ENCODE assay signal across 9 mouse cellular contexts in the genomic region with DNA sequence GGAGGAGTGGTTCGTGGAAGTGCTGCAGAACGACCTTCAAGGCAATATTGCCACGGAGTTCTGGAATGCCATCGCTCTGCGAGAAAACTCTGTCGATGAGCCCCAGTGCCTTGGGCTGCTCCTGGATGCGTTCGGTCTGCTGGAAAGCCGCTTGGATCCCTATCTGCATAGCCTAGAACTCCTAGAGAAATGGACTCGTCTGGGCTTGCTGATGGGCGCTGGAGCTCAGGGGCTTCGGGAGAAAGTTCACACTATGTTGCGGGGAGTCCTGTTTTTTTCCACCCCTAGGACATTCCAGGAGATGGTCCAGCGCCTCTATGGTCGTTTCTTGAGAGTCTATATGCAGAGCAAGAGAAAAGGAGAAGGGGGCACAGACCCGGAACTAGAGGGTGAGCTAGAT. TPM values are rescaled to one million over a fixed set of nuclear protein-coding genes. Genes with fewer than 3 reads are reported as not detected.
A peak's percentile ranks its signal among the peaks of the same experiment; 100 is the strongest.
DNase-seq lines count a peak whose midpoint lies in the region; ATAC-seq and TF ChIP-seq lines count a peak whose summit lies in the region.
"Had no signal": no experiment of that assay in that cellular context is flagged by ENCODE, and none has a peak within 500 bp of the region (broad histone marks: within the 10 kb centered on the region; RNA-seq: fewer than 3 reads in every experiment).

No protein-coding gene starts in this region.

- H3K4me1 ChIP-seq in heart, embryonic 14.5 days (ENCODE audit: control insufficient read depth in 2 of 2, insufficient read depth in 2 of 2, low read length in 2 of 2): peaks cover 12 to 22% of the 10 kb centered on the region in 2 experiments
- peaks cover 0 to 15% of the 10 kb centered on the region in 2 experiments; a peak in 3 of 4 replicates for H3K4me1 ChIP-seq in MEL (ENCODE audit: control insufficient read depth in 1 of 2, insufficient read depth in 2 of 2, low read length in 2 of 2)
- peaks cover 17% of the 10 kb centered on the region for H3K4me1 ChIP-seq in heart, postnatal 0 days (ENCODE audit: control insufficient read depth, insufficient read depth)
- H3K4me1 ChIP-seq in midbrain, embryonic 10.5 days: peaks cover 30% of the 10 kb centered on the region

- peak overlapping the region; percentile 75 to 87 for H3K4me3 ChIP-seq in heart, embryonic 14.5 days (ENCODE audit: control insufficient read depth in 1 of 2, insufficient read depth in 1 of 2, low read depth in 1 of 2, low read length in 2 of 2)
- peak overlapping the region; percentile 65 to 78 for H3K4me3 ChIP-seq in MEL (ENCODE audit: control insufficient read depth in 1 of 2, insufficient read depth in 1 of 2, low read depth in 2 of 2, low read length in 2 of 2)
- peak overlapping the region; percentile 80 for H3K4me3 ChIP-seq in heart, postnatal 0 days (ENCODE audit: low read depth, low read length)
- peak overlapping the region; percentile 94 for H3K4me3 ChIP-seq in midbrain, embryonic 10.5 days

- peak overlapping the region; percentile 91 for H3K9ac ChIP-seq in heart, embryonic 14.5 days (ENCODE audit: low read length)
- H3K9ac ChIP-seq in MEL (ENCODE audit: control insufficient read depth, low read depth, low read length, poor library complexity, severe bottlenecking): peak overlapping the region; percentile 82
- H3K9ac ChIP-seq in heart, postnatal 0 days (replicated peaks; ENCODE audit: low read depth, low read length): peak overlapping the region; percentile 67

- H3K27ac ChIP-seq in heart, embryonic 14.5 days (replicated peaks in 1 of 2; ENCODE audit: control insufficient read depth in 1 of 2, insufficient read depth in 1 of 2, low read depth in 2 of 2, low read length in 2 of 2): no peak overlapping the region
- no peak overlapping the region for H3K27ac ChIP-seq in MEL (ENCODE audit: control insufficient read depth, low read depth, low read length)
- H3K27ac ChIP-seq in heart, postnatal 0 days (ENCODE audit: low read depth): peak overlapping the region; percentile 87
- H3K27ac ChIP-seq in midbrain, embryonic 10.5 days (replicated peaks): peak overlapping the region; percentile 90

- 24% methylated on average over 16 of the region's 16 CpGs for WGBS in heart, embryonic 14.5 days
- WGBS in heart, postnatal 0 days: 24% methylated on average over 16 of the region's 16 CpGs
- 43% methylated on average over 16 of the region's 16 CpGs for WGBS in midbrain, embryonic 10.5 days

- TF ChIP-seq POLR2A in MEL (IDR thresholded peaks at IDR 0.05; ENCODE audit: control insufficient read depth in 1 of 2, insufficient read depth in 1 of 2, low read depth in 1 of 2, low read length in 2 of 2, poor library complexity in 1 of 2): no peak

- no peak for ATAC-seq in heart, embryonic 14.5 days (ENCODE audit: insufficient number of reproducible peaks, insufficient read depth, low FRiP score, low read depth)
- no peak for ATAC-seq in heart, postnatal 0 days (ENCODE audit: insufficient read depth, low read depth)

- no peak for DNase-seq in heart, postnatal 4 days
- no peak for DNase-seq in MEL (ENCODE audit: low read depth, low spot score)
- no peak for DNase-seq in heart, postnatal 0 days (ENCODE audit: low spot score)
- DNase-seq in midbrain, embryonic 10.5 days (ENCODE audit: low spot score): no peak
- no peak for DNase-seq in urinary bladder, adult 18-20 months (ENCODE audit: low spot score in 2 of 2)
- no peak for DNase-seq in adrenal gland, postnatal 10 days
- DNase-seq in left cerebral cortex, adult 8-10 months (ENCODE audit: low spot score in 2 of 2): no peak

- H3K4me2 ChIP-seq in heart, embryonic 14.5 days (ENCODE audit: low read length): peak overlapping the region; percentile 92
- peak overlapping the region; percentile 85 for H3K4me2 ChIP-seq in heart, postnatal 0 days (ENCODE audit: low read depth, low read length)

- H3K9me3 ChIP-seq in heart, embryonic 14.5 days (ENCODE audit: control insufficient read depth, low read length): no peaks in the 10 kb centered on the region
- H3K9me3 ChIP-seq in MEL (replicated peaks; ENCODE audit: insufficient read depth, low read length): no peaks in the 10 kb centered on the region
- H3K9me3 ChIP-seq in heart, postnatal 0 days (replicated peaks; ENCODE audit: control insufficient read depth, low read length): no peaks in the 10 kb centered on the region
- H3K9me3 ChIP-seq in midbrain, embryonic 10.5 days (replicated peaks): no peaks in the 10 kb centered on the region

- H3K36me3 ChIP-seq in heart, embryonic 14.5 days (ENCODE audit: control insufficient read depth, insufficient read depth, low read length): peaks cover 79% of the 10 kb centered on the region
- H3K36me3 ChIP-seq in MEL (ENCODE audit: control insufficient read depth in 1 of 2, insufficient read depth in 2 of 2, low read length in 2 of 2): peaks cover 1 to 16% of the 10 kb centered on the region in 2 experiments
- peaks cover 61% of the 10 kb centered on the region for H3K36me3 ChIP-seq in heart, postnatal 0 days (replicated peaks; ENCODE audit: control insufficient read depth, insufficient read depth, low read length)
- peaks cover 81% of the 10 kb centered on the region for H3K36me3 ChIP-seq in midbrain, embryonic 10.5 days

- no peak for TF ChIP-seq EP300 in MEL (IDR thresholded peaks at IDR 0.05; ENCODE audit: low read depth in 1 of 2, low read length in 2 of 2)
- TF ChIP-seq EP300 in heart, postnatal 0 days (IDR thresholded peaks at IDR 0.05; ENCODE audit: low read depth): no peak

- no peaks in the 10 kb centered on the region for H3K27me3 ChIP-seq in heart, embryonic 14.5 days (ENCODE audit: control insufficient read depth, insufficient read depth, low read length)
- H3K27me3 ChIP-seq in MEL (ENCODE audit: control insufficient read depth in 1 of 2, insufficient read depth in 2 of 2, low read length in 2 of 2): no peaks in the 10 kb centered on the region
- no peaks in the 10 kb centered on the region for H3K27me3 ChIP-seq in heart, postnatal 0 days (ENCODE audit: control insufficient read depth, insufficient read depth, low read length)
- H3K27me3 ChIP-seq in midbrain, embryonic 10.5 days (ENCODE audit: low read depth, poor library complexity, severe bottlenecking): no peaks in the 10 kb centered on the region
- H3K27me3 ChIP-seq: Patski had no signal

- H3K79me2 ChIP-seq in MEL (ENCODE audit: control insufficient read depth, insufficient read depth, low read length, poor library complexity): peaks cover 26% of the 10 kb centered on the region

- TF ChIP-seq RAD21 in MEL (IDR thresholded peaks at IDR 0.05; ENCODE audit: low read depth, low read length): no peak

- no peak for TF ChIP-seq CTCF in MEL (IDR thresholded peaks at IDR 0.05 in 2 of 3, conservative IDR thresholded peaks at IDR 0.05 in 1 of 3; ENCODE audit: control insufficient read depth in 1 of 3, insufficient read depth in 1 of 3, low read depth in 2 of 3, low read length in 3 of 3, poor library complexity in 1 of 3, severe bottlenecking in 1 of 3)
- TF ChIP-seq CTCF in heart, postnatal 0 days (IDR thresholded peaks at IDR 0.05; ENCODE audit: low read depth): no peak

RNA-seq across cellular contexts. Expression of gene Anapc2, which starts 0.7 kb away (rescaled TPM):
- polyA plus RNA-seq in heart, embryonic 14.5 days (2014; fragmentation: Nextera tagmentation; extraction: Ambion mirVana): 70.2 and 71.3 TPM in 2 replicates
- total RNA-seq in heart, postnatal 4 days (2021): 10 to 100 TPM; 49.7 to 53.1 TPM
- 9.8 and 10.3 TPM in 2 replicates for total RNA-seq in MEL (2012; rRNA removed)
- polyA plus RNA-seq in MEL (2012; ENCODE audit: insufficient read depth in 1 of 2, insufficient read length in 2 of 2, low read depth in 1 of 2, low replicate concordance in 2 of 2, missing spikeins in 1 of 2): 10 to 100 TPM in 1 of 2 experiments, not detected in 1; 67.0 TPM
- total RNA-seq in heart, postnatal 0 days (2014; rRNA removed; ENCODE audit: low replicate concordance): 31.4 and 48.6 TPM in 2 replicates
- polyA plus RNA-seq in heart, postnatal 0 days (2015; fragmentation: Nextera tagmentation; extraction: Ambion mirVana): 41.0 and 46.5 TPM in 2 replicates
- polyA plus RNA-seq in midbrain, embryonic 10.5 days (2016; fragmentation: Nextera tagmentation; extraction: Ambion mirVana): 141 and 153 TPM in 2 replicates
- 10 to 100 TPM; 61.0 to 73.1 TPM for total RNA-seq in adrenal gland, postnatal 10 days (2021)
- 100 to 1,000 TPM in 2 of 4 experiments, 10 to 100 TPM in 2; 88.6 to 111 (median 96.9) TPM for total RNA-seq in left cerebral cortex, adult 8-10 months (2022)

RNA-seq across cellular contexts. Expression of gene Ssna1, which starts 0.8 kb away (rescaled TPM):
- polyA plus RNA-seq in heart, embryonic 14.5 days (2014; fragmentation: Nextera tagmentation; extraction: Ambion mirVana): 150 and 163 TPM in 2 replicates
- total RNA-seq in heart, postnatal 4 days (2021): 10 to 100 TPM; 60.0 to 62.0 TPM
- 194 and 226 TPM in 2 replicates for total RNA-seq in MEL (2012; rRNA removed)
- polyA plus RNA-seq in MEL (2012; ENCODE audit: insufficient read depth in 1 of 2, insufficient read length in 2 of 2, low read depth in 1 of 2, low replicate concordance in 2 of 2, missing spikeins in 1 of 2): 100 to 1,000 TPM in 1 of 2 experiments, not detected in 1; 158 TPM
- 58.9 and 110 TPM in 2 replicates for total RNA-seq in heart, postnatal 0 days (2014; rRNA removed; ENCODE audit: low replicate concordance)
- polyA plus RNA-seq in heart, postnatal 0 days (2015; fragmentation: Nextera tagmentation; extraction: Ambion mirVana): 111 and 117 TPM in 2 replicates
- polyA plus RNA-seq in midbrain, embryonic 10.5 days (2016; fragmentation: Nextera tagmentation; extraction: Ambion mirVana): 243 and 252 TPM in 2 replicates
- 10 to 100 TPM; 48.0 to 52.2 TPM for total RNA-seq in adrenal gland, postnatal 10 days (2021)
- 10 to 100 TPM; 57.5 to 67.8 (median 62.1) TPM for total RNA-seq in left cerebral cortex, adult 8-10 months (2022)

RNA-seq across cellular contexts. Expression of gene Tprn, which starts 10.6 kb away (rescaled TPM):
- 2.3 and 3.1 TPM in 2 replicates for polyA plus RNA-seq in heart, embryonic 14.5 days (2014; fragmentation: Nextera tagmentation; extraction: Ambion mirVana)
- 1 to 10 TPM; 4.9 to 5.7 TPM for total RNA-seq in heart, postnatal 4 days (2021)
- 26.1 and 32.9 TPM in 2 replicates for total RNA-seq in MEL (2012; rRNA removed)
- polyA plus RNA-seq in MEL (2012; ENCODE audit: insufficient read depth in 1 of 2, insufficient read length in 2 of 2, low read depth in 1 of 2, low replicate concordance in 2 of 2, missing spikeins in 1 of 2): 10 to 100 TPM in 1 of 2 experiments, not detected in 1; 50.8 TPM
- total RNA-seq in heart, postnatal 0 days (2014; rRNA removed; ENCODE audit: low replicate concordance): 5.2 and 5.4 TPM in 2 replicates
- 3.6 and 3.7 TPM in 2 replicates for polyA plus RNA-seq in heart, postnatal 0 days (2015; fragmentation: Nextera tagmentation; extraction: Ambion mirVana)
- polyA plus RNA-seq in midbrain, embryonic 10.5 days (2016; fragmentation: Nextera tagmentation; extraction: Ambion mirVana): 7.5 and 7.8 TPM in 2 replicates
- total RNA-seq in adrenal gland, postnatal 10 days (2021): 10 to 100 TPM; 11.2 to 11.4 TPM
- total RNA-seq in left cerebral cortex, adult 8-10 months (2022): 10 to 100 TPM; 26.5 to 30.6 (median 28.6) TPM

RNA-seq across cellular contexts. Expression of gene Tmem210, which starts 14.9 kb away (rescaled TPM):
- polyA plus RNA-seq in heart, embryonic 14.5 days (2014; fragmentation: Nextera tagmentation; extraction: Ambion mirVana): not detected in 2 replicates
- not detected for total RNA-seq in heart, postnatal 4 days (2021)
- total RNA-seq in MEL (2012; rRNA removed): not detected in 2 replicates
- not detected for polyA plus RNA-seq in MEL (2012; ENCODE audit: insufficient read depth in 1 of 2, insufficient read length in 2 of 2, low read depth in 1 of 2, low replicate concordance in 2 of 2, missing spikeins in 1 of 2)
- total RNA-seq in heart, postnatal 0 days (2014; rRNA removed; ENCODE audit: low replicate concordance): not detected in 2 replicates
- not detected in 2 replicates for polyA plus RNA-seq in heart, postnatal 0 days (2015; fragmentation: Nextera tagmentation; extraction: Ambion mirVana)
- polyA plus RNA-seq in midbrain, embryonic 10.5 days (2016; fragmentation: Nextera tagmentation; extraction: Ambion mirVana): not detected in 2 replicates
- total RNA-seq in adrenal gland, postnatal 10 days (2021): not detected
- not detected for total RNA-seq in left cerebral cortex, adult 8-10 months (2022)
- polyA plus RNA-seq: Patski had no signal

RNA-seq across cellular contexts. Expression of gene Lrrc26, which starts 16.7 kb away (rescaled TPM):
- polyA plus RNA-seq in heart, embryonic 14.5 days (2014; fragmentation: Nextera tagmentation; extraction: Ambion mirVana): not detected in 2 replicates
- total RNA-seq in heart, postnatal 4 days (2021): not detected
- total RNA-seq in MEL (2012; rRNA removed): not detected in 2 replicates
- polyA plus RNA-seq in MEL (2012; ENCODE audit: insufficient read depth in 1 of 2, insufficient read length in 2 of 2, low read depth in 1 of 2, low replicate concordance in 2 of 2, missing spikeins in 1 of 2): not detected
- not detected in 2 replicates for total RNA-seq in heart, postnatal 0 days (2014; rRNA removed; ENCODE audit: low replicate concordance)
- polyA plus RNA-seq in heart, postnatal 0 days (2015; fragmentation: Nextera tagmentation; extraction: Ambion mirVana): 1.2 TPM in 1 of 2 replicates, not detected in the other
- polyA plus RNA-seq in midbrain, embryonic 10.5 days (2016; fragmentation: Nextera tagmentation; extraction: Ambion mirVana): not detected in 2 replicates
- total RNA-seq in adrenal gland, postnatal 10 days (2021): not detected
- total RNA-seq in left cerebral cortex, adult 8-10 months (2022): not detected
- polyA plus RNA-seq: Patski had no signal

Comparison
In these comparisons a context has a peak if more than half of its experiments do, and no peak if none do; other contexts are left out.
1. H3K27ac ChIP-seq: peak in heart, postnatal 0 days (single experiment) and midbrain, embryonic 10.5 days (single experiment); none in heart, embryonic 14.5 days (0 of 2) and MEL (single experiment).
2. Peak in every context shown above with its lines, with median percentiles within 50 percentile points of each other: H3K4me3 ChIP-seq and H3K9ac ChIP-seq.